Mouse (Mus musculus): ENCODE results near the gene Arf3. TPM values are rescaled to one million over a fixed set of nuclear protein-coding genes. Genes with fewer than 3 reads are reported as not detected.
A peak's percentile ranks its signal among the peaks of the same experiment; 100 is the strongest.

Gene Arf3
- total and polyA plus RNA-seq, 3 experiments, result 37.4 to 239 (median 140) TPM

DNA sequence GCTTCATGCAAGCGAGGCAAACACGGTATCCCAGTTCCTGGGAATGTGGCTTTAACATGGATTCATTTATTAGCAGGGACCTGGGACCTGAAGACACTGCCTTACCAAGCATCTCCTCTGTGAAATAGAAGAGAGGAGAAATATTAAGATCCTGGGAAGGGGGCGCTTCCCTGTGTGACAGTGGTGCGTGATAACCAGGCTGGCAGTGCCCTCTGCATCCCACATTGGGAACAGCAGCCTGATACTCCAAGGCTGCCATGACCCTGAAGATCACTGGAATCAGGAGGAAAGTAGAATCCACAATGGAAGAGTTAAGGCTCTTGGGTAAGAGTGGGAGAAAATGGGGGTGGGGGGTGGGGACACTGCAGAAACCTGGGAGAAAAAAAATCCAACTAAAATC is 24.9 kb upstream of the Arf3 start:
- no peak overlapping the region for H3K27ac ChIP-seq (ENCODE audit: control insufficient read depth, low read depth, low read length)
- peak; percentile 50 for TF ChIP-seq RAD21 (IDR thresholded peaks at IDR 0.05; ENCODE audit: low read depth, low read length)
- no peak for TF ChIP-seq NRF1 (IDR thresholded peaks at IDR 0.05; ENCODE audit: insufficient read depth, low read depth, low read length, poor library complexity, severe bottlenecking)
- TF ChIP-seq SMC3 (IDR thresholded peaks at IDR 0.05; ENCODE audit: low read depth, low read length), result peak; percentile 30; the same call in 1 of the 2 replicates
- TF ChIP-seq MYC (IDR thresholded peaks at IDR 0.05; ENCODE audit: low read depth, low read length), result no peak
- no peak for TF ChIP-seq ZMIZ1 (IDR thresholded peaks at IDR 0.05; ENCODE audit: low read depth, low read length)
- no peak for TF ChIP-seq MEF2A (IDR thresholded peaks at IDR 0.05; ENCODE audit: extremely low read depth, insufficient replicate concordance, low read depth, low read length, poor library complexity, severe bottlenecking)
- TF ChIP-seq MAFK (IDR thresholded peaks at IDR 0.05; ENCODE audit: borderline replicate concordance, low read depth, low read length), result no peak
- no peak for TF ChIP-seq ETS1 (IDR thresholded peaks at IDR 0.05; ENCODE audit: low read depth, low read length)
- TF ChIP-seq CTCF (IDR thresholded peaks at IDR 0.05 in 2 of 3, conservative IDR thresholded peaks at IDR 0.05 in 1 of 3; ENCODE audit: control insufficient read depth in 1 of 3, insufficient read depth in 1 of 3, low read depth in 2 of 3, low read length in 3 of 3, poor library complexity in 1 of 3, severe bottlenecking in 1 of 3), result peak in 2 of 3 experiments; percentile 44 to 55; a peak in 4 of 6 replicates
- no peaks in the 10 kb centered on the region for H3K9me3 ChIP-seq (replicated peaks; ENCODE audit: insufficient read depth, low read length)
- H3K4me1 ChIP-seq (ENCODE audit: control insufficient read depth in 1 of 2, insufficient read depth in 2 of 2, low read length in 2 of 2), result peaks cover 0 to 5% of the 10 kb centered on the region in 2 experiments; a peak in 2 of 4 replicates
- H3K9ac ChIP-seq (ENCODE audit: control insufficient read depth, low read depth, low read length, poor library complexity, severe bottlenecking), result no peak overlapping the region
- H3K79me2 ChIP-seq (ENCODE audit: control insufficient read depth, insufficient read depth, low read length, poor library complexity), result no peaks in the 10 kb centered on the region
- peak; percentile 20 for DNase-seq (ENCODE audit: low read depth, low spot score)
- no peak overlapping the region for H3K4me3 ChIP-seq (ENCODE audit: control insufficient read depth in 1 of 2, insufficient read depth in 1 of 2, low read depth in 2 of 2, low read length in 2 of 2)
- no peaks in the 10 kb centered on the region for H3K27me3 ChIP-seq (ENCODE audit: control insufficient read depth in 1 of 2, insufficient read depth in 2 of 2, low read length in 2 of 2)
- H3K36me3 ChIP-seq (ENCODE audit: control insufficient read depth in 1 of 2, insufficient read depth in 2 of 2, low read length in 2 of 2), result no peaks in the 10 kb centered on the region

DNA sequence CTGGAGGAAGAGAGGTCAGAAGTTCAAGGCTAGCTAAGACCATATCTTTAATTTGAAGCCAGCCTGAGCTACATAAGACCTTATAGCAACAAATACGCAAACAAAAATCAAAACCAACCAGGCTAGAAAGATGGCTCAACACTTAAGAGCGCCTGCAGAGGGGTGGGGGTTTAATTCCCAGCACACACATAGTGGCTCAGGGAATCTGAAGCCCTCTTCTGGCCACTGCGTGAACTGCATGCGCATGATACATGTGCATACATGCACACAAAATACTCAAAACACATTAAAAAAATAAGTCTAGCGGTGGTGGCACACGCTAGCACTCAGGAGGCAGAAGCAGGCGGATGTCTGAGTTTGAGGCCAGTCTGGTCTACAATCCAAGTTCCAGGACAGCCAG is 22.7 kb upstream of the Arf3 start:
- Histone ChIP-seq H3K4me1 (ENCODE audit: control insufficient read depth in 1 of 2, insufficient read depth in 2 of 2, low read length in 2 of 2) (no peaks in the 10 kb centered on the region; a peak in 1 of 4 replicates), H3K27ac (ENCODE audit: control insufficient read depth, low read depth, low read length) (no peak overlapping the region), H3K4me3 (ENCODE audit: control insufficient read depth in 1 of 2, insufficient read depth in 1 of 2, low read depth in 2 of 2, low read length in 2 of 2) (no peak overlapping the region), H3K36me3 (ENCODE audit: control insufficient read depth in 1 of 2, insufficient read depth in 2 of 2, low read length in 2 of 2) (no peaks in the 10 kb centered on the region), H3K9ac (ENCODE audit: control insufficient read depth, low read depth, low read length, poor library complexity, severe bottlenecking) (no peak overlapping the region), H3K9me3 (replicated peaks; ENCODE audit: insufficient read depth, low read length) (no peaks in the 10 kb centered on the region), H3K79me2 (ENCODE audit: control insufficient read depth, insufficient read depth, low read length, poor library complexity) (no peaks in the 10 kb centered on the region), H3K27me3 (ENCODE audit: control insufficient read depth in 1 of 2, insufficient read depth in 2 of 2, low read length in 2 of 2) (no peaks in the 10 kb centered on the region)
- DNase-seq (ENCODE audit: low read depth, low spot score), result peak; percentile 81
- TF ChIP-seq KAT2A (conservative IDR thresholded peaks at IDR 0.05; ENCODE audit: low read depth, low read length) (no peak), MXI1 (IDR thresholded peaks at IDR 0.05; ENCODE audit: low read depth, low read length) (no peak), SIN3A (IDR thresholded peaks at IDR 0.05; ENCODE audit: low read length) (no peak), BHLHE40 (IDR thresholded peaks at IDR 0.05; ENCODE audit: borderline replicate concordance, low read depth, low read length) (no peak), NRF1 (IDR thresholded peaks at IDR 0.05; ENCODE audit: insufficient read depth, low read depth, low read length, poor library complexity, severe bottlenecking) (0 out of 2 replicates have a peak, but pooled peaks have one; percentile 20), SMC3 (IDR thresholded peaks at IDR 0.05; ENCODE audit: low read depth, low read length) (peak; percentile 71), NELFE (IDR thresholded peaks at IDR 0.05; ENCODE audit: low read depth, low read length) (no peak), JUND (IDR thresholded peaks at IDR 0.05; ENCODE audit: low read depth, low read length) (no peak), GATA1 (IDR thresholded peaks at IDR 0.05; ENCODE audit: low read depth, low read length) (no peak), ZKSCAN1 (IDR thresholded peaks at IDR 0.05; ENCODE audit: low read depth, low read length) (no peak), EP300 (IDR thresholded peaks at IDR 0.05; ENCODE audit: low read depth in 1 of 2, low read length in 2 of 2) (no peak), RAD21 (IDR thresholded peaks at IDR 0.05; ENCODE audit: low read depth, low read length) (peak; percentile 41), USF2 (IDR thresholded peaks at IDR 0.05; ENCODE audit: borderline replicate concordance in 1 of 2, insufficient read depth in 1 of 2, low read depth in 1 of 2, low read length in 2 of 2) (no peak), POLR2A (IDR thresholded peaks at IDR 0.05; ENCODE audit: control insufficient read depth in 1 of 2, insufficient read depth in 1 of 2, low read depth in 1 of 2, low read length in 2 of 2, poor library complexity in 1 of 2) (no peak), CTCF (IDR thresholded peaks at IDR 0.05 in 2 of 3, conservative IDR thresholded peaks at IDR 0.05 in 1 of 3; ENCODE audit: control insufficient read depth in 1 of 3, insufficient read depth in 1 of 3, low read depth in 2 of 3, low read length in 3 of 3, poor library complexity in 1 of 3, severe bottlenecking in 1 of 3) (peak; percentile 74 to 97 (median 75)), MAX (IDR thresholded peaks at IDR 0.05; ENCODE audit: low read length) (peak; percentile 42; the same call in 1 of the 2 replicates), CHD2 (IDR thresholded peaks at IDR 0.05; ENCODE audit: low read length) (no peak), CHD1 (IDR thresholded peaks at IDR 0.05; ENCODE audit: low read depth, low read length) (no peak), HCFC1 (IDR thresholded peaks at IDR 0.05; ENCODE audit: low read depth, low read length) (no peak), POLR2AphosphoS5 (IDR thresholded peaks at IDR 0.05; ENCODE audit: borderline replicate concordance, low read depth, low read length) (no peak), POLR2AphosphoS2 (IDR thresholded peaks at IDR 0.05; ENCODE audit: low read length) (no peak), MYB (IDR thresholded peaks at IDR 0.05; ENCODE audit: low read depth, low read length) (no peak), USF1 (IDR thresholded peaks at IDR 0.05; ENCODE audit: low read depth, low read length) (no peak), TAL1 (IDR thresholded peaks at IDR 0.05; ENCODE audit: low read length) (no peak), GABPA (IDR thresholded peaks at IDR 0.05; ENCODE audit: low read depth, low read length) (no peak), MAFK (IDR thresholded peaks at IDR 0.05; ENCODE audit: borderline replicate concordance, low read depth, low read length) (no peak)

All from MEL (cell line).